Comparison of ENCODE assay signal across 13 mouse cellular contexts in genomic region chr11:53605609-53606008, GRCm38 (mm10). TPM values are rescaled to one million over a fixed set of nuclear protein-coding genes. Genes with fewer than 3 reads are reported as not detected.
DNase-seq lines count a peak whose midpoint lies in the region; ATAC-seq and TF ChIP-seq lines count a peak whose summit lies in the region.
"Had no signal": no experiment of that assay in that cellular context is flagged by ENCODE, and none has a peak within 500 bp of the region (broad histone marks: within the 10 kb centered on the region; RNA-seq: fewer than 3 reads in every experiment).

No protein-coding gene starts in this region.

- H3K9me3 ChIP-seq in heart, embryonic 11.5 days (replicated peaks; ENCODE audit: control insufficient read depth, low read length) = no peaks in the 10 kb centered on the region
- H3K9me3 ChIP-seq in embryonic facial prominence, embryonic 13.5 days = no peaks in the 10 kb centered on the region

- ATAC-seq in heart, embryonic 11.5 days (replicated peaks; ENCODE audit: insufficient number of reproducible peaks, low FRiP score, low TSS enrichment) = no peak
- no peak for ATAC-seq in embryonic facial prominence, embryonic 13.5 days (ENCODE audit: insufficient number of reproducible peaks, insufficient read depth, low FRiP score, low TSS enrichment, low read depth)
- peak; percentile 31 for ATAC-seq in megakaryocyte-erythroid progenitor cell, adult 5-6 weeks (replicated peaks; ENCODE audit: low FRiP score, low TSS enrichment, poor library complexity, severe bottlenecking)

- 0 out of 2 replicates have a peak, but pooled peaks cover 7% of the 10 kb centered on the region for H3K4me1 ChIP-seq in heart, embryonic 11.5 days (ENCODE audit: control insufficient read depth, insufficient read depth, low read length)
- peaks cover 2% of the 10 kb centered on the region; the same call in 1 of the 2 replicates for H3K4me1 ChIP-seq in lung, adult 2 months (ENCODE audit: control insufficient read depth, insufficient read depth, low read length)
- H3K4me1 ChIP-seq in embryonic facial prominence, embryonic 13.5 days = peaks cover 16% of the 10 kb centered on the region

- TF ChIP-seq CTCF in lung, adult 2 months (IDR thresholded peaks at IDR 0.05; ENCODE audit: insufficient read depth, low read length) = no peak

- H3K4me3 ChIP-seq in heart, embryonic 11.5 days (ENCODE audit: low read depth, low read length) = no peak overlapping the region
- H3K4me3 ChIP-seq in lung, adult 2 months (replicated peaks; ENCODE audit: extremely low read depth, low read depth, low read length) = no peak overlapping the region
- H3K4me3 ChIP-seq in embryonic facial prominence, embryonic 13.5 days = no peak overlapping the region

- H3K9ac ChIP-seq in heart, embryonic 11.5 days (ENCODE audit: low read depth, low read length) = no peak overlapping the region
- no peak overlapping the region for H3K9ac ChIP-seq in embryonic facial prominence, embryonic 13.5 days

- no peaks in the 10 kb centered on the region for H3K27me3 ChIP-seq in heart, embryonic 11.5 days (ENCODE audit: control insufficient read depth, insufficient read depth, low read length)
- no peaks in the 10 kb centered on the region for H3K27me3 ChIP-seq in embryonic facial prominence, embryonic 13.5 days

- TF ChIP-seq POLR2A in lung, adult 2 months (IDR thresholded peaks at IDR 0.05; ENCODE audit: borderline replicate concordance, extremely low read depth, low read depth, low read length) = no peak

- peak overlapping the region; percentile 49 for H3K4me2 ChIP-seq in heart, embryonic 11.5 days
- peak overlapping the region; percentile 21; the same call in 1 of the 2 replicates for H3K4me2 ChIP-seq in embryonic facial prominence, embryonic 13.5 days

- no peaks in the 10 kb centered on the region for H3K36me3 ChIP-seq in heart, embryonic 11.5 days (ENCODE audit: control insufficient read depth, insufficient read depth, low read length)
- H3K36me3 ChIP-seq in embryonic facial prominence, embryonic 13.5 days = peaks cover 13% of the 10 kb centered on the region

- DNase-seq in heart, adult 9 months (ENCODE audit: low spot score in 2 of 2) = no peak
- DNase-seq in lung, postnatal 36 days = peak; percentile 4
- no peak for DNase-seq in lung, adult 2 months
- no peak for DNase-seq in layer of hippocampus, postnatal 36 days
- DNase-seq in retina, postnatal 1 day = no peak
- DNase-seq: adrenal gland, postnatal 36 days; cerebellum, postnatal 10 days; thymus, postnatal 14 days had no signal

- WGBS in heart, embryonic 11.5 days (ENCODE audit: insufficient replicate concordance) = 4% methylated on average over 12 of the region's 12 CpGs
- 9% methylated on average over 12 of the region's 12 CpGs for WGBS in lung, adult 2 months
- 7% methylated on average over 12 of the region's 12 CpGs for WGBS in embryonic facial prominence, embryonic 13.5 days

- no peak overlapping the region for H3K27ac ChIP-seq in heart, embryonic 11.5 days (ENCODE audit: low read depth, low read length)
- no peak overlapping the region for H3K27ac ChIP-seq in embryonic facial prominence, embryonic 13.5 days

RNA-seq across cellular contexts. Expression of gene Il4, which starts 12.9 kb away (rescaled TPM):
- 0.86 and 1.8 TPM in 2 replicates for polyA plus RNA-seq in heart, embryonic 11.5 days (2014; fragmentation: Nextera tagmentation; extraction: Ambion mirVana)
- 0.46 TPM in 1 of 2 replicates, not detected in the other for polyA plus RNA-seq in lung, adult 2 months (2012; rRNA removed)
- 1.1 and 2.7 TPM in 2 replicates for polyA plus RNA-seq in embryonic facial prominence, embryonic 13.5 days (2015; fragmentation: Nextera tagmentation; extraction: Ambion mirVana)
- not detected in 2 replicates for total RNA-seq in megakaryocyte-erythroid progenitor cell, adult 5-6 weeks (2014; fragmentation: Nextera tagmentation)
- 3.5 and 5.0 TPM in 2 replicates for total RNA-seq in megakaryocyte-erythroid progenitor cell, adult 5-6 weeks (2017)
- total RNA-seq in layer of hippocampus, postnatal 36 days (2021) = not detected
- total RNA-seq: adrenal gland, postnatal 36 days had no signal

RNA-seq across cellular contexts. Expression of gene Il13, which starts 28.9 kb away (rescaled TPM):
- not detected in 2 replicates for polyA plus RNA-seq in heart, embryonic 11.5 days (2014; fragmentation: Nextera tagmentation; extraction: Ambion mirVana)
- not detected in 2 replicates for polyA plus RNA-seq in lung, adult 2 months (2012; rRNA removed)
- not detected in 2 replicates for polyA plus RNA-seq in embryonic facial prominence, embryonic 13.5 days (2015; fragmentation: Nextera tagmentation; extraction: Ambion mirVana)
- not detected in 2 replicates for total RNA-seq in megakaryocyte-erythroid progenitor cell, adult 5-6 weeks (2014; fragmentation: Nextera tagmentation)
- not detected in 2 replicates for total RNA-seq in megakaryocyte-erythroid progenitor cell, adult 5-6 weeks (2017)
- not detected for total RNA-seq in layer of hippocampus, postnatal 36 days (2021)
- total RNA-seq: adrenal gland, postnatal 36 days had no signal
- polyA plus RNA-seq: intestine, embryonic 14.5 days; liver, embryonic 16.5 days had no signal

RNA-seq across cellular contexts. Expression of gene Kif3a, which starts 38.4 kb away (rescaled TPM):
- polyA plus RNA-seq in heart, embryonic 11.5 days (2014; fragmentation: Nextera tagmentation; extraction: Ambion mirVana) = 31.9 and 38.6 TPM in 2 replicates
- polyA plus RNA-seq in lung, adult 2 months (2012; rRNA removed) = 5.4 and 8.5 TPM in 2 replicates
- 118 and 122 TPM in 2 replicates for polyA plus RNA-seq in embryonic facial prominence, embryonic 13.5 days (2015; fragmentation: Nextera tagmentation; extraction: Ambion mirVana)
- 14.4 and 14.6 TPM in 2 replicates for total RNA-seq in megakaryocyte-erythroid progenitor cell, adult 5-6 weeks (2014; fragmentation: Nextera tagmentation)
- total RNA-seq in megakaryocyte-erythroid progenitor cell, adult 5-6 weeks (2017) = 20.0 and 21.9 TPM in 2 replicates
- 100 to 1,000 TPM; 131 to 139 TPM for total RNA-seq in layer of hippocampus, postnatal 36 days (2021)
